Mouse (Mus musculus): ENCODE data around the gene 4930572O03Rik. TPM values are rescaled to one million over a fixed set of nuclear protein-coding genes. Genes with fewer than 3 reads are reported as not detected.
"Not testable (repeated sequence)": the region's sequence is repeated elsewhere in the genome, so short reads cannot be mapped to it uniquely, and the experiment has no call there.

The 4930572O03Rik gene
- polyA plus RNA-seq (2015; fragmentation: Nextera tagmentation; extraction: Ambion mirVana) = not detected in 2 replicates

DNA sequence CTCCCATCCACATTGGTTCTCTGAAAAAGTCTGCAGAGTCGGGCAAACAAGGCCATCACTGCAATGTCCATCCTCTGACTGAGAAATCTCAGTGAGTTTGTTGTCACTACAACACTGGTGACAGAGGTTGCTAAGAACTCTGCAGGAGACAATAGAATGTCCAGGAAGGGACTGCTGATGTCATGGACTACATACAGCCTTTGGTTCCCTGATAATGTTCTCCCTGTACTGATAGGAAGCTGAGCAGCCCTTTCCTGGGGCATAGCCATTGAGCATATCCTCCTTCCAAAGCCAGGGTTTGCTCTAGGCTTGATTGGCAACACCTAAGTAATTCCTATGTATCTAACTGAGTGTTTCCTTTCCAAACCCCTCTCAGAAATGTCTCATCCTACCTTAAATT, at the start of gene 4930572O03Rik:
4930572O03Rik (minus strand) TSS at position 101 of the 400 bp plus-strand sequence.
- H3K4me2 ChIP-seq (replicated peaks); ATAC-seq (replicated peaks): not testable (repeated sequence)
- WGBS = 75% methylated on average over 1 of the region's 1 CpGs

DNA sequence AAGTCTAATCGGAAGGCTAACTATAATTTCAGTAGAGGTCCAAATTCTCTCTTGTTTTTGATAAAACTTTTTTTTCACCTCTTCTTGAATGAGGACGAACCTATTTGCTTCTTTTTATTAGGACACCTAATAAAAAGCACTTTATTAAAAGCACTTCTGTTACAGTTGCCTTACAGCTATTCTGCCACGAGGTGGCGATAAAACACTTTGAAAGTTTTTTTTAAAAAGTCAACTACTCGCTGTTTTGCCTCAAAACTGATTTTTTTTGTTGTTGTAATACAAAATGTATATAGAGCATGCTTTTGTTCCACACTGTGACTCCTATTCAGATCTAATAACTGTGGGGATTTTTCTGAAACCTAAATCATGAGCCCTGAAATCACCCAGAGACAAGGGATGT, 46.0 kb upstream of the 4930572O03Rik start:
- H3K27me3 ChIP-seq; H3K27ac ChIP-seq (replicated peaks); H3K9me3 ChIP-seq; H3K4me1 ChIP-seq; ATAC-seq (replicated peaks); H3K4me3 ChIP-seq; H3K9ac ChIP-seq (replicated peaks); H3K4me2 ChIP-seq (replicated peaks); H3K36me3 ChIP-seq: not testable (repeated sequence)
- 26% methylated on average over 5 of the region's 5 CpGs for WGBS

More for the DNA sequence above, at the start of gene 4930572O03Rik:
- not testable (repeated sequence) for H3K27ac ChIP-seq (replicated peaks); H3K27me3 ChIP-seq; H3K36me3 ChIP-seq; H3K4me3 ChIP-seq; H3K4me1 ChIP-seq; H3K9me3 ChIP-seq; H3K9ac ChIP-seq (replicated peaks)

DNA sequence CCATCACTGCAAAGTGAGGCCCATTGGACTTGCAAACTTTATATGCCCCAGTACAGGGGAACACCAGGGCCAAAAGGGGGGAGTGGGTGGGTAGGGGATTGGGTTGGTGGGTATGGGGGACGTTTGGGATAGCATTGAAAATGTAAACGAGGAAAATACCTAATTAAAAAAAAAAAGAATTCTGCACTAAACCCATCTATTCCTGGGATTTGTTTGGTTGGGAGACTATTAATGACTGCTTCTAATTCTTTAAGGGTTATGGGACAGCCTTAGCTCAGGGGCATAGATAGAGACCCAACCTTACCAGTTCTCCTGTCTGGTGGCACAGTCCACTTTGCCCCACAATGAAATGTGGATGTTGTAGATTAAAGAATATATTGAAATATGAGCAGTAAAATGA, 40.9 kb upstream of the 4930572O03Rik start:
- H3K9ac ChIP-seq (replicated peaks); H3K4me2 ChIP-seq (replicated peaks); H3K4me3 ChIP-seq; H3K36me3 ChIP-seq; H3K27me3 ChIP-seq; H3K4me1 ChIP-seq; H3K27ac ChIP-seq (replicated peaks); ATAC-seq (replicated peaks): not testable (repeated sequence)
- peaks cover 10% of the 10 kb centered on the region for H3K9me3 ChIP-seq
- 28% methylated on average over 2 of the region's 2 CpGs for WGBS

GRCm38 (mm10) chr5:15691849-15692248, 35.0 kb upstream of the 4930572O03Rik start:
- H3K4me1 ChIP-seq; H3K27me3 ChIP-seq; H3K4me3 ChIP-seq; H3K27ac ChIP-seq (replicated peaks); H3K36me3 ChIP-seq; H3K4me2 ChIP-seq (replicated peaks); ATAC-seq (replicated peaks); H3K9ac ChIP-seq (replicated peaks): not testable (repeated sequence)
- peaks cover 27% of the 10 kb centered on the region for H3K9me3 ChIP-seq
- 81% methylated on average over 4 of the region's 4 CpGs for WGBS

- peaks cover 27% of the 10 kb centered on the region for H3K9me3 ChIP-seq
- H3K4me3 ChIP-seq; H3K27me3 ChIP-seq; H3K4me2 ChIP-seq (replicated peaks); ATAC-seq (replicated peaks); H3K4me1 ChIP-seq; H3K9ac ChIP-seq (replicated peaks); H3K36me3 ChIP-seq; H3K27ac ChIP-seq (replicated peaks): not testable (repeated sequence)
- WGBS = 81% methylated on average over 4 of the region's 4 CpGs
Measured at GRCm38 (mm10) chr5:15690822-15691221, 34.0 kb upstream of the 4930572O03Rik start.

DNA sequence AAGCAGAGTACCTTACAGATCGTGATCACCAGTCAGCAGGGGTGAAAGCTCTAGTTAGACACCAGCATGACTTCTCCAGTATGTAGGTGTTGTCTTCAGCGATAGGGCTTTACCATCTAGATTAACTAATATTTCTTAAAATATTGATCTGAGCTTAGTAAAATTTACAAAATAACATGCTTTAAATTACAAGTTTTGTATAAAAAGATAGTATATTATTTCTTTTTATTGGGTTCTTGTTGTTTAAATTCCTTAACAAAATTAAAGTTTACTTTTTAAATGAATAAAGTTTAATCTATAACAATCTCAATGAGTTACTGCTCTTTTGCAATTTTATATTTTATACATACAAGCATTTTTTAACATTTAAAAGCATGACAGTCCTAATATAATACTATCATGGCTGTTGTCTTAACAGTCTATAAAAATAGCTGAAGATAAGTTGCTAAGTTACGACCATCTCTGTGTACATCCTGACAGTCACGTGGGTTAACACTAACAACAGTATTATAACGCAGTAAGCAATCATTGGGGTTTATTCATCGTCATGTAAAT, 32.9 kb upstream of the 4930572O03Rik start:
- not testable (repeated sequence) for H3K4me2 ChIP-seq (replicated peaks); H3K9ac ChIP-seq (replicated peaks); H3K4me1 ChIP-seq; H3K27ac ChIP-seq (replicated peaks); H3K36me3 ChIP-seq; H3K4me3 ChIP-seq; H3K27me3 ChIP-seq
- H3K9me3 ChIP-seq = peaks cover 35% of the 10 kb centered on the region
- WGBS = 69% methylated on average over 6 of the region's 6 CpGs
- peak; percentile 90 for ATAC-seq (replicated peaks)

DNA sequence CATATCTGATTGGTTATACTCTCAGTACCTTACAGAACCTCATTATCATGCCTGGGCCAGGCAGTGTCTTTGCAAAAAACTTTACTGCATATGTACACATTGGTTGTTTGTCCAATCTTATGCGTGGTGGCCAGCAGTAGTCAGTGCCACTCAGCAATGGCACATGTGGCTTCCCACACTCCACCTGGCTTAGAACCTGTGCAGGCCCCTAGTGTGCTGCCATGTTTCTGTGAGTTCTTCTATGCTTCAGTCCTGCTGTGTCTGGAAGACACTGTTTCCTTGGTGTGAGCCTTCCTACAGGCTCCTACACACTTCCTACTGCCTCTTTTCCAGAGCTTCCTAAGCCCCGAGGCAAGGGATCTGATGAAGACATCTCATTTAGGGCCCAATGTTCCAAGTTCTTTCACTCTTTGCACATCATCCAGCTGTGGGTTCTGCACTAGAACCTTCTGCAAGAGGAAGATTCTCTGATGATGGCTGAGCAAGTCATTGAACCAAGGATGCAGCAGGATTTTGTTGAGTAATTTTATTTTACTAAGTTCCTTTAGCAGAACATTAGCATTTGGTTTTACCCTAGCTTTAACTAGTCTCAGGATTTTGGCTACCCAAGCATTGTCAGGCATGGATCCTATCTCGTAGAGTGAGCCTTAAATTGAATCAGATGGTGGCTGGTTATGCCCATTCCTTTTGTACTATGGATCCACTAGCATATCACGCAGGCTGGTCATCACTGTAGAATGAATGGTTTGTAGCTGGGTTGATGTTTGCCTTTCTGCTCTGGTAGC, 32.2 kb upstream of the 4930572O03Rik start:
- ATAC-seq (replicated peaks) = peak; percentile 83
- not testable (repeated sequence) for H3K36me3 ChIP-seq; H3K4me1 ChIP-seq; H3K27me3 ChIP-seq; H3K27ac ChIP-seq (replicated peaks); H3K4me3 ChIP-seq; H3K4me2 ChIP-seq (replicated peaks); H3K9ac ChIP-seq (replicated peaks)
- WGBS = 65% methylated on average over 4 of the region's 4 CpGs
- H3K9me3 ChIP-seq = peaks cover 37% of the 10 kb centered on the region

- H3K9me3 ChIP-seq = peaks cover 20% of the 10 kb centered on the region
- H3K9ac ChIP-seq (replicated peaks); H3K27me3 ChIP-seq; H3K4me2 ChIP-seq (replicated peaks); H3K4me3 ChIP-seq; H3K36me3 ChIP-seq; H3K27ac ChIP-seq (replicated peaks); H3K4me1 ChIP-seq: not testable (repeated sequence)
- WGBS = 79% methylated on average over 8 of the region's 10 CpGs
- ATAC-seq (replicated peaks) = peak; percentile 61; the same call in 1 of the 2 replicates
Measured at GRCm38 (mm10) chr5:15681301-15682035, 24.6 kb upstream of the 4930572O03Rik start.

GRCm38 (mm10) chr5:15679980-15680949, 23.4 kb upstream of the 4930572O03Rik start:
- H3K36me3 ChIP-seq; H3K27ac ChIP-seq (replicated peaks); H3K4me1 ChIP-seq; H3K4me3 ChIP-seq; H3K9ac ChIP-seq (replicated peaks); H3K27me3 ChIP-seq; H3K4me2 ChIP-seq (replicated peaks): not testable (repeated sequence)
- WGBS = 68% methylated on average over 13 of the region's 13 CpGs
- peaks cover 16% of the 10 kb centered on the region for H3K9me3 ChIP-seq
- peak; percentile 61; the same call in 1 of the 2 replicates for ATAC-seq (replicated peaks)

- ATAC-seq (replicated peaks); H3K4me1 ChIP-seq; H3K9ac ChIP-seq (replicated peaks); H3K4me3 ChIP-seq; H3K27me3 ChIP-seq; H3K4me2 ChIP-seq (replicated peaks); H3K36me3 ChIP-seq; H3K27ac ChIP-seq (replicated peaks): not testable (repeated sequence)
- peaks cover 10% of the 10 kb centered on the region for H3K9me3 ChIP-seq
- 65% methylated on average over 2 of the region's 2 CpGs for WGBS
Measured at GRCm38 (mm10) chr5:15678907-15679306, 22.0 kb upstream of the 4930572O03Rik start.

GRCm38 (mm10) chr5:15677750-15678149, 20.9 kb upstream of the 4930572O03Rik start:
- not testable (repeated sequence) for H3K36me3 ChIP-seq; H3K27me3 ChIP-seq; H3K4me3 ChIP-seq; H3K4me2 ChIP-seq (replicated peaks); H3K9ac ChIP-seq (replicated peaks); H3K4me1 ChIP-seq; H3K27ac ChIP-seq (replicated peaks)
- 89% methylated on average over 4 of the region's 4 CpGs for WGBS
- H3K9me3 ChIP-seq = peaks cover 17% of the 10 kb centered on the region
- peak; percentile 79; the same call in 1 of the 2 replicates for ATAC-seq (replicated peaks)
